8 mouse cellular contexts compared by ENCODE assay signal in genomic region chr13:81711546-81712371, GRCm38 (mm10). TPM values are rescaled to one million over a fixed set of nuclear protein-coding genes. Genes with fewer than 3 reads are reported as not detected.
DNase-seq lines count a peak whose midpoint lies in the region; ATAC-seq and TF ChIP-seq lines count a peak whose summit lies in the region.

No protein-coding gene starts in this region.

- under 1% methylated on average over 42 of the region's 42 CpGs for WGBS in kidney, embryonic 15.5 days
- under 1% methylated on average over 24 of the region's 42 CpGs for WGBS in embryonic facial prominence, embryonic 14.5 days
- 1% methylated on average over 42 of the region's 42 CpGs for WGBS in heart, embryonic 15.5 days
- under 1% methylated on average over 42 of the region's 42 CpGs for WGBS in midbrain, embryonic 16.5 days

- no peak for TF ChIP-seq RAD21 in MEL (IDR thresholded peaks at IDR 0.05; ENCODE audit: low read depth, low read length)

- no peak for DNase-seq in kidney, postnatal 4 days
- DNase-seq in MEL (ENCODE audit: low read depth, low spot score) = peak; percentile 62
- peak; percentile 26 for DNase-seq in embryonic facial prominence, embryonic 14.5 days (ENCODE audit: low spot score)
- DNase-seq in left cerebral cortex, postnatal 14 days (ENCODE audit: low spot score in 2 of 2) = peak; percentile 32 to 60
- DNase-seq in yolk sac, embryonic 10.5 days (ENCODE audit: low spot score) = peak; percentile 38

- H3K27ac ChIP-seq in kidney, embryonic 15.5 days = peak overlapping the region; percentile 94
- peak overlapping the region; percentile 54 for H3K27ac ChIP-seq in MEL (ENCODE audit: control insufficient read depth, low read depth, low read length)
- peak overlapping the region; percentile 80 for H3K27ac ChIP-seq in embryonic facial prominence, embryonic 14.5 days (replicated peaks; ENCODE audit: low read depth, low read length)
- peak overlapping the region; percentile 93 for H3K27ac ChIP-seq in heart, embryonic 15.5 days
- peak overlapping the region; percentile 88 for H3K27ac ChIP-seq in midbrain, embryonic 16.5 days (ENCODE audit: low read length)

- no peaks in the 10 kb centered on the region for H3K36me3 ChIP-seq in kidney, embryonic 15.5 days
- H3K36me3 ChIP-seq in MEL (ENCODE audit: control insufficient read depth in 1 of 2, insufficient read depth in 2 of 2, low read length in 2 of 2) = peaks cover 0 to 35% of the 10 kb centered on the region in 2 experiments; a peak in 3 of 4 replicates
- no peaks in the 10 kb centered on the region for H3K36me3 ChIP-seq in embryonic facial prominence, embryonic 14.5 days (ENCODE audit: control insufficient read depth, insufficient read depth, low read length)
- H3K36me3 ChIP-seq in heart, embryonic 15.5 days = no peaks in the 10 kb centered on the region
- H3K36me3 ChIP-seq in midbrain, embryonic 16.5 days (ENCODE audit: control insufficient read depth, insufficient read depth, low read length) = no peaks in the 10 kb centered on the region

- H3K79me2 ChIP-seq in MEL (ENCODE audit: control insufficient read depth, insufficient read depth, low read length, poor library complexity) = peaks cover 19% of the 10 kb centered on the region

- TF ChIP-seq EP300 in MEL (IDR thresholded peaks at IDR 0.05; ENCODE audit: low read depth in 1 of 2, low read length in 2 of 2) = no peak

- H3K9ac ChIP-seq in kidney, embryonic 15.5 days = peak overlapping the region; percentile 63
- H3K9ac ChIP-seq in MEL (ENCODE audit: control insufficient read depth, low read depth, low read length, poor library complexity, severe bottlenecking) = peak overlapping the region; percentile 81
- peak overlapping the region; percentile 63 for H3K9ac ChIP-seq in embryonic facial prominence, embryonic 14.5 days (ENCODE audit: low read depth, low read length)
- peak overlapping the region; percentile 80 for H3K9ac ChIP-seq in heart, embryonic 15.5 days
- H3K9ac ChIP-seq in midbrain, embryonic 16.5 days (ENCODE audit: low read depth, low read length) = peak overlapping the region; percentile 87

- H3K4me3 ChIP-seq in kidney, embryonic 15.5 days (replicated peaks) = peak overlapping the region; percentile 79
- peak overlapping the region; percentile 72 to 90 for H3K4me3 ChIP-seq in MEL (ENCODE audit: control insufficient read depth in 1 of 2, insufficient read depth in 1 of 2, low read depth in 2 of 2, low read length in 2 of 2)
- peak overlapping the region; percentile 81 for H3K4me3 ChIP-seq in embryonic facial prominence, embryonic 14.5 days (ENCODE audit: low read depth, low read length)
- peak overlapping the region; percentile 85 for H3K4me3 ChIP-seq in heart, embryonic 15.5 days
- H3K4me3 ChIP-seq in midbrain, embryonic 16.5 days (ENCODE audit: low read depth, low read length) = peak overlapping the region; percentile 91

- no peak for TF ChIP-seq CTCF in MEL (IDR thresholded peaks at IDR 0.05 in 2 of 3, conservative IDR thresholded peaks at IDR 0.05 in 1 of 3; ENCODE audit: control insufficient read depth in 1 of 3, insufficient read depth in 1 of 3, low read depth in 2 of 3, low read length in 3 of 3, poor library complexity in 1 of 3, severe bottlenecking in 1 of 3)

- intact Hi-C loops in left cerebral cortex, postnatal 14 days (cut with DNase I) = loop anchor here (5.0 kb wide), 2 partner anchors 51 to 54 kb away; partner anchors contain the start of gene Lysmd3

- no peaks in the 10 kb centered on the region for H3K9me3 ChIP-seq in kidney, embryonic 15.5 days (replicated peaks)
- H3K9me3 ChIP-seq in MEL (replicated peaks; ENCODE audit: insufficient read depth, low read length) = no peaks in the 10 kb centered on the region
- no peaks in the 10 kb centered on the region for H3K9me3 ChIP-seq in embryonic facial prominence, embryonic 14.5 days (ENCODE audit: control insufficient read depth, low read length)
- H3K9me3 ChIP-seq in heart, embryonic 15.5 days (replicated peaks) = no peaks in the 10 kb centered on the region
- no peaks in the 10 kb centered on the region for H3K9me3 ChIP-seq in midbrain, embryonic 16.5 days (replicated peaks; ENCODE audit: control insufficient read depth, low read length, poor library complexity, severe bottlenecking)

- ATAC-seq in kidney, embryonic 15.5 days (replicated peaks; ENCODE audit: low FRiP score) = peak; percentile 57
- ATAC-seq in embryonic facial prominence, embryonic 14.5 days (ENCODE audit: low read depth) = peak; percentile 1; the same call in 1 of the 2 replicates
- ATAC-seq in heart, embryonic 15.5 days (replicated peaks; ENCODE audit: insufficient number of reproducible peaks, insufficient read depth, low FRiP score, low read depth) = peak; percentile 4
- peak; percentile 72 for ATAC-seq in midbrain, embryonic 16.5 days

- TF ChIP-seq POLR2A in MEL (IDR thresholded peaks at IDR 0.05; ENCODE audit: control insufficient read depth in 1 of 2, insufficient read depth in 1 of 2, low read depth in 1 of 2, low read length in 2 of 2, poor library complexity in 1 of 2) = peak in 1 of 2 experiments; percentile 15; a peak in 1 of 4 replicates

- peaks cover 23% of the 10 kb centered on the region for H3K4me1 ChIP-seq in kidney, embryonic 15.5 days
- H3K4me1 ChIP-seq in MEL (ENCODE audit: control insufficient read depth in 1 of 2, insufficient read depth in 2 of 2, low read length in 2 of 2) = peaks cover 5 to 27% of the 10 kb centered on the region in 2 experiments; a peak in 3 of 4 replicates
- peaks cover 5% of the 10 kb centered on the region; the same call in 1 of the 2 replicates for H3K4me1 ChIP-seq in embryonic facial prominence, embryonic 14.5 days (ENCODE audit: control insufficient read depth, insufficient read depth, low read length)
- H3K4me1 ChIP-seq in heart, embryonic 15.5 days (replicated peaks) = peaks cover 19% of the 10 kb centered on the region
- H3K4me1 ChIP-seq in midbrain, embryonic 16.5 days (ENCODE audit: control insufficient read depth, insufficient read depth, low read length) = peaks cover 19% of the 10 kb centered on the region

- peak overlapping the region; percentile 96 for H3K4me2 ChIP-seq in kidney, embryonic 15.5 days
- peak overlapping the region; percentile 91 for H3K4me2 ChIP-seq in embryonic facial prominence, embryonic 14.5 days (ENCODE audit: low read depth, low read length)
- H3K4me2 ChIP-seq in heart, embryonic 15.5 days = peak overlapping the region; percentile 99
- H3K4me2 ChIP-seq in midbrain, embryonic 16.5 days (ENCODE audit: low read length) = peak overlapping the region; percentile 84

- no peaks in the 10 kb centered on the region for H3K27me3 ChIP-seq in kidney, embryonic 15.5 days
- no peaks in the 10 kb centered on the region for H3K27me3 ChIP-seq in MEL (ENCODE audit: control insufficient read depth in 1 of 2, insufficient read depth in 2 of 2, low read length in 2 of 2)
- no peaks in the 10 kb centered on the region for H3K27me3 ChIP-seq in embryonic facial prominence, embryonic 14.5 days (replicated peaks; ENCODE audit: control insufficient read depth, insufficient read depth, low read length)
- H3K27me3 ChIP-seq in heart, embryonic 15.5 days = no peaks in the 10 kb centered on the region
- H3K27me3 ChIP-seq in midbrain, embryonic 16.5 days (ENCODE audit: control insufficient read depth, insufficient read depth, low read depth, low read length) = no peaks in the 10 kb centered on the region

TF ChIP-seq in MEL, 35 proteins besides CTCF, POLR2A, EP300 and RAD21:
- TF ChIP-seq TAL1 (IDR thresholded peaks at IDR 0.05; ENCODE audit: low read length) (no peak), UBTF (IDR thresholded peaks at IDR 0.05; ENCODE audit: borderline replicate concordance, insufficient read depth, low read depth, low read length) (0 out of 2 replicates have a peak, but pooled peaks have one; percentile 36), MXI1 (IDR thresholded peaks at IDR 0.05; ENCODE audit: low read depth, low read length) (peak; percentile 67), CHD1 (IDR thresholded peaks at IDR 0.05; ENCODE audit: low read depth, low read length) (no peak), MAX (IDR thresholded peaks at IDR 0.05; ENCODE audit: low read length) (peak; percentile 33; the same call in 1 of the 2 replicates)

RNA-seq across cellular contexts. Expression of gene Mblac2, which starts 0.6 kb away (rescaled TPM):
- 7.1 and 7.2 TPM in 2 replicates for polyA plus RNA-seq in kidney, embryonic 15.5 days (2015; fragmentation: Nextera tagmentation; extraction: Ambion mirVana)
- total RNA-seq in MEL (2012; rRNA removed) = 0.58 and 0.78 TPM in 2 replicates
- 1 to 10 TPM in 1 of 2 experiments, not detected in 1; 1.2 TPM for polyA plus RNA-seq in MEL (2012; ENCODE audit: insufficient read depth in 1 of 2, insufficient read length in 2 of 2, low read depth in 1 of 2, low replicate concordance in 2 of 2, missing spikeins in 1 of 2)
- 8.9 and 9.0 TPM in 2 replicates for polyA plus RNA-seq in embryonic facial prominence, embryonic 14.5 days (2014; fragmentation: Nextera tagmentation; extraction: Ambion mirVana)
- polyA plus RNA-seq in heart, embryonic 15.5 days (2015; fragmentation: Nextera tagmentation; extraction: Ambion mirVana) = 6.6 and 8.6 TPM in 2 replicates
- 10 to 100 TPM; 25.4 to 27.9 TPM for total RNA-seq in left cerebral cortex, postnatal 14 days (2021)
- 41.3 and 55.4 TPM in 2 replicates for polyA plus RNA-seq in midbrain, embryonic 16.5 days (2015; fragmentation: Nextera tagmentation; extraction: Ambion mirVana)

RNA-seq across cellular contexts. Expression of gene Polr3g, which starts 0.9 kb away (rescaled TPM):
- 10.4 and 12.9 TPM in 2 replicates for polyA plus RNA-seq in kidney, embryonic 15.5 days (2015; fragmentation: Nextera tagmentation; extraction: Ambion mirVana)
- 26.2 and 26.4 TPM in 2 replicates for total RNA-seq in MEL (2012; rRNA removed)
- polyA plus RNA-seq in MEL (2012; ENCODE audit: insufficient read depth in 1 of 2, insufficient read length in 2 of 2, low read depth in 1 of 2, low replicate concordance in 2 of 2, missing spikeins in 1 of 2) = 10 to 100 TPM; 36.8 to 79.4 TPM
- 18.8 and 19.5 TPM in 2 replicates for polyA plus RNA-seq in embryonic facial prominence, embryonic 14.5 days (2014; fragmentation: Nextera tagmentation; extraction: Ambion mirVana)
- polyA plus RNA-seq in heart, embryonic 15.5 days (2015; fragmentation: Nextera tagmentation; extraction: Ambion mirVana) = 13.0 and 15.2 TPM in 2 replicates
- 1 to 10 TPM; 2.5 to 3.9 TPM for total RNA-seq in left cerebral cortex, postnatal 14 days (2021)
- polyA plus RNA-seq in midbrain, embryonic 16.5 days (2015; fragmentation: Nextera tagmentation; extraction: Ambion mirVana) = 3.3 and 3.8 TPM in 2 replicates

RNA-seq across cellular contexts. Expression of gene Lysmd3, which starts 54.3 kb away (rescaled TPM):
- 21.4 and 24.5 TPM in 2 replicates for polyA plus RNA-seq in kidney, embryonic 15.5 days (2015; fragmentation: Nextera tagmentation; extraction: Ambion mirVana)
- 12.2 and 12.5 TPM in 2 replicates for total RNA-seq in MEL (2012; rRNA removed)
- 1 to 10 TPM in 1 of 2 experiments, not detected in 1; 7.1 TPM for polyA plus RNA-seq in MEL (2012; ENCODE audit: insufficient read depth in 1 of 2, insufficient read length in 2 of 2, low read depth in 1 of 2, low replicate concordance in 2 of 2, missing spikeins in 1 of 2)
- polyA plus RNA-seq in embryonic facial prominence, embryonic 14.5 days (2014; fragmentation: Nextera tagmentation; extraction: Ambion mirVana) = 34.7 and 36.7 TPM in 2 replicates
- polyA plus RNA-seq in heart, embryonic 15.5 days (2015; fragmentation: Nextera tagmentation; extraction: Ambion mirVana) = 19.0 and 19.8 TPM in 2 replicates
- 10 to 100 TPM in 1 of 2 experiments, 1 to 10 TPM in 1; 9.7 to 10.9 TPM for total RNA-seq in left cerebral cortex, postnatal 14 days (2021)
- 16.0 and 20.1 TPM in 2 replicates for polyA plus RNA-seq in midbrain, embryonic 16.5 days (2015; fragmentation: Nextera tagmentation; extraction: Ambion mirVana)

Comparison
In these comparisons a context has a peak if more than half of its experiments do, and no peak if none do; other contexts are left out.
1. ATAC-seq: peak in every context shown above with its lines; median percentile 72 in midbrain, embryonic 16.5 days; 57 in kidney, embryonic 15.5 days; 4 in heart, embryonic 15.5 days; 1 in embryonic facial prominence, embryonic 14.5 days.
2. DNase-seq: peak in MEL (single experiment), embryonic facial prominence, embryonic 14.5 days (single experiment), left cerebral cortex, postnatal 14 days (2 of 2) and yolk sac, embryonic 10.5 days (single experiment); none in kidney, postnatal 4 days (0 of 2).
3. Peak in every context shown above with its lines, with median percentiles within 50 percentile points of each other: H3K27ac ChIP-seq, H3K4me2 ChIP-seq, H3K4me3 ChIP-seq and H3K9ac ChIP-seq.